Mouse (Mus musculus) cerebellum, postnatal 14 days (tissue): ENCODE measurements around the gene Krtdap.
"Not testable (repeated sequence)": the region's sequence is repeated elsewhere in the genome, so short reads cannot be mapped to it uniquely, and the experiment has no call there.

Experiments used
- DNase-seq, 2 experiments: peaks; one replicate each; pipeline ENCODE4 v3.0.0; 2021; ENCODE audit warnings: mixed read lengths in 2 of 2

The Krtdap gene

GRCm38 (mm10) chr7:30787377-30788022, at the start of gene Krtdap:
Krtdap (plus strand) TSS chr7:30787896.
- no peak for DNase-seq

GRCm38 (mm10) chr7:30742570-30742969, 45.1 kb upstream of the Krtdap start:
- not testable (repeated sequence) for DNase-seq

- DNase-seq: not testable (repeated sequence)
These were observed 44.1 kb upstream of the Krtdap start, which contains the start of gene Gapdhs for GRCm38 (mm10) chr7:30743617-30744016. Gapdhs (minus strand) TSS chr7:30743681.

- DNase-seq: no peak
These were observed 43.6 kb upstream of the Krtdap start for GRCm38 (mm10) chr7:30744022-30744598.

GRCm38 (mm10) chr7:30747525-30748204, 40.0 kb upstream of the Krtdap start:
- no peak for DNase-seq

- no peak for DNase-seq
These were observed 37.7 kb upstream of the Krtdap start for GRCm38 (mm10) chr7:30749824-30750606.

- DNase-seq: no peak
These were observed 36.5 kb upstream of the Krtdap start, which contains the start of gene Sbsn for GRCm38 (mm10) chr7:30751086-30751669. Sbsn (plus strand) TSS chr7:30751471.

- no peak for DNase-seq
These were observed 30.7 kb upstream of the Krtdap start for GRCm38 (mm10) chr7:30757001-30757400.

GRCm38 (mm10) chr7:30758853-30759252, 28.8 kb upstream of the Krtdap start:
- peak; percentile 18 to 53 for DNase-seq

GRCm38 (mm10) chr7:30761769-30762352, 25.8 kb upstream of the Krtdap start:
- DNase-seq: no peak

- no peak for DNase-seq
These were observed 24.2 kb upstream of the Krtdap start, which contains the start of gene Dmkn for GRCm38 (mm10) chr7:30763456-30763855. Dmkn (plus strand) TSS chr7:30763756.

GRCm38 (mm10) chr7:30765173-30765572, 22.5 kb upstream of the Krtdap start:
- no peak for DNase-seq

- no peak for DNase-seq
These were observed 21.3 kb upstream of the Krtdap start for GRCm38 (mm10) chr7:30766408-30766807.

GRCm38 (mm10) chr7:30769236-30769635, 18.5 kb upstream of the Krtdap start:
- DNase-seq: no peak

GRCm38 (mm10) chr7:30776104-30776503, 11.6 kb upstream of the Krtdap start:
- DNase-seq: no peak

- no peak for DNase-seq
These were observed 10.6 kb upstream of the Krtdap start for GRCm38 (mm10) chr7:30777081-30777579.

GRCm38 (mm10) chr7:30777911-30778310, 9.8 kb upstream of the Krtdap start:
- no peak for DNase-seq

GRCm38 (mm10) chr7:30781792-30782191, 5.9 kb upstream of the Krtdap start:
- DNase-seq: no peak

- DNase-seq: no peak
These were observed 5.0 kb upstream of the Krtdap start for GRCm38 (mm10) chr7:30782658-30783057.

GRCm38 (mm10) chr7:30785154-30785553, 2.5 kb upstream of the Krtdap start:
- no peak for DNase-seq

GRCm38 (mm10) chr7:30785721-30786546, 1.8 kb upstream of the Krtdap start:
- peak in 1 of 2 experiments; percentile 10 for DNase-seq
